ENCODE assay signal across 17 mouse cellular contexts in genomic region chr12:54993246-54994067, GRCm38 (mm10). TPM values are rescaled to one million over a fixed set of nuclear protein-coding genes. Genes with fewer than 3 reads are reported as not detected.
DNase-seq lines count a peak whose midpoint lies in the region; ATAC-seq and TF ChIP-seq lines count a peak whose summit lies in the region.
"Had no signal": no experiment of that assay in that cellular context is flagged by ENCODE, and none has a peak within 500 bp of the region (broad histone marks: within the 10 kb centered on the region; RNA-seq: fewer than 3 reads in every experiment).

No protein-coding gene starts in this region.

- no peak overlapping the region for H3K9ac ChIP-seq in kidney, embryonic 16.5 days (replicated peaks; ENCODE audit: low read length)
- H3K9ac ChIP-seq: embryonic facial prominence, embryonic 12.5 days; intestine, embryonic 15.5 days; limb, embryonic 15.5 days; midbrain, embryonic 15.5 days had no signal

- H3K4me1 ChIP-seq in G1E (ENCODE audit: insufficient read depth, low read depth, low read length) = peaks cover 28% of the 10 kb centered on the region
- H3K4me1 ChIP-seq in bone marrow macrophage, adult 2 months (ENCODE audit: control insufficient read depth, insufficient read depth, low read length) = peaks cover 16% of the 10 kb centered on the region
- H3K4me1 ChIP-seq in megakaryocyte, embryonic 14.5 days = peaks cover 27% of the 10 kb centered on the region
- H3K4me1 ChIP-seq in kidney, embryonic 16.5 days (ENCODE audit: insufficient read depth, low read length) = no peaks in the 10 kb centered on the region
- H3K4me1 ChIP-seq: embryonic facial prominence, embryonic 12.5 days; intestine, embryonic 15.5 days; midbrain, embryonic 15.5 days had no signal

- no peaks in the 10 kb centered on the region for H3K36me3 ChIP-seq in G1E (replicated peaks)
- no peaks in the 10 kb centered on the region for H3K36me3 ChIP-seq in megakaryocyte, embryonic 14.5 days (replicated peaks; ENCODE audit: low read length)
- no peaks in the 10 kb centered on the region for H3K36me3 ChIP-seq in kidney, embryonic 16.5 days (ENCODE audit: insufficient read depth, low read length)
- H3K36me3 ChIP-seq: embryonic facial prominence, embryonic 12.5 days; intestine, embryonic 15.5 days; limb, embryonic 15.5 days; midbrain, embryonic 15.5 days had no signal

- peak overlapping the region; percentile 37; the same call in 1 of the 2 replicates for H3K27ac ChIP-seq in bone marrow macrophage, adult 2 months (ENCODE audit: insufficient read depth, low read depth, low read length)
- H3K27ac ChIP-seq in kidney, embryonic 16.5 days (ENCODE audit: low read length) = no peak overlapping the region
- H3K27ac ChIP-seq: embryonic facial prominence, embryonic 12.5 days; intestine, embryonic 15.5 days; left cerebral cortex, adult 2 months; limb, embryonic 15.5 days; midbrain, embryonic 15.5 days had no signal

- H3K4me2 ChIP-seq in kidney, embryonic 16.5 days (replicated peaks; ENCODE audit: low read depth, low read length) = no peak overlapping the region
- H3K4me2 ChIP-seq: embryonic facial prominence, embryonic 12.5 days; intestine, embryonic 15.5 days; limb, embryonic 15.5 days; midbrain, embryonic 15.5 days had no signal

- 55% methylated on average over 16 of the region's 16 CpGs for WGBS in kidney, embryonic 16.5 days

- no peak for TF ChIP-seq CTCF in G1E (IDR thresholded peaks at IDR 0.05; ENCODE audit: low read depth, low read length)
- TF ChIP-seq CTCF in bone marrow macrophage, adult 2 months (IDR thresholded peaks at IDR 0.05; ENCODE audit: low read depth, low read length) = no peak

- DNase-seq in lung, postnatal 36 days = peak; percentile 40
- DNase-seq in lung, postnatal 10 days = no peak
- DNase-seq in G1E (ENCODE audit: low spot score) = peak; percentile 25
- DNase-seq in kidney, postnatal 14 days = no peak
- DNase-seq: cerebellum, adult 18-20 months had no signal

- H3K27me3 ChIP-seq in G1E (ENCODE audit: insufficient read depth, low read length) = no peaks in the 10 kb centered on the region; the same call in 1 of the 2 replicates
- peaks cover 2% of the 10 kb centered on the region for H3K27me3 ChIP-seq in megakaryocyte, embryonic 14.5 days (replicated peaks)
- no peaks in the 10 kb centered on the region for H3K27me3 ChIP-seq in kidney, embryonic 16.5 days (ENCODE audit: insufficient read depth, low read length)
- H3K27me3 ChIP-seq: embryonic facial prominence, embryonic 12.5 days; intestine, embryonic 15.5 days; limb, embryonic 15.5 days; midbrain, embryonic 15.5 days had no signal

- ATAC-seq in G1E (ENCODE audit: extremely low read depth, insufficient number of reproducible peaks, low FRiP score, poor library complexity, severe bottlenecking) = peak; percentile 51; the same call in 1 of the 2 replicates
- no peak for ATAC-seq in kidney, embryonic 16.5 days (ENCODE audit: low FRiP score, low TSS enrichment)
- ATAC-seq: intestine, embryonic 15.5 days; midbrain, embryonic 15.5 days had no signal

- no peak for TF ChIP-seq POLR2A in bone marrow macrophage, adult 2 months (IDR thresholded peaks at IDR 0.05; ENCODE audit: borderline replicate concordance, low read depth, low read length)

- peak overlapping the region; percentile 34; the same call in 1 of the 2 replicates for H3K4me3 ChIP-seq in G1E (ENCODE audit: low read depth, low read length)
- H3K4me3 ChIP-seq in bone marrow macrophage, adult 2 months (ENCODE audit: insufficient read depth, low read length) = 0 out of 2 replicates have a peak overlapping the region, but pooled peaks have one; percentile 11
- H3K4me3 ChIP-seq in megakaryocyte, embryonic 14.5 days (replicated peaks) = peak overlapping the region; percentile 40
- no peak overlapping the region for H3K4me3 ChIP-seq in kidney, embryonic 16.5 days (ENCODE audit: low read length)
- H3K4me3 ChIP-seq: embryonic facial prominence, embryonic 12.5 days; intestine, embryonic 15.5 days; left cerebral cortex, adult 2 months; limb, embryonic 15.5 days; midbrain, embryonic 15.5 days had no signal

- H3K9me3 ChIP-seq in G1E (replicated peaks) = no peaks in the 10 kb centered on the region
- H3K9me3 ChIP-seq in megakaryocyte, embryonic 14.5 days = no peaks in the 10 kb centered on the region
- no peaks in the 10 kb centered on the region for H3K9me3 ChIP-seq in kidney, embryonic 16.5 days (ENCODE audit: low read length)
- H3K9me3 ChIP-seq: embryonic facial prominence, embryonic 12.5 days; intestine, embryonic 15.5 days; limb, embryonic 15.5 days; midbrain, embryonic 15.5 days had no signal

RNA-seq across cellular contexts. Expression of gene Gm20403, which starts 7.1 kb away (rescaled TPM):
- total RNA-seq in G1E (2014; fragmentation: Nextera tagmentation) (not detected in 2 replicates), G1E (2017) (not detected in 2 replicates)
- polyA plus RNA-seq in G1E (2012) = 0.46 and 0.79 TPM in 2 replicates
- polyA plus RNA-seq in bone marrow macrophage, adult 2 months (2012; ENCODE audit: insufficient read depth, insufficient read length, missing spikeins) = not detected in 2 replicates
- not detected in 2 replicates for polyA plus RNA-seq in megakaryocyte, embryonic 14.5 days (2012; ENCODE audit: insufficient read depth, low replicate concordance)
- polyA plus RNA-seq in kidney, embryonic 16.5 days (2015; fragmentation: Nextera tagmentation; extraction: Ambion mirVana) = not detected in 2 replicates
- total RNA-seq: adrenal gland, postnatal 10 days; left cerebral cortex, adult 2 months had no signal
- polyA plus RNA-seq: embryonic facial prominence, embryonic 12.5 days; frontal cortex, adult 2 months; heart, postnatal 0 days; intestine, embryonic 15.5 days; large intestine, adult 2 months; limb, embryonic 15.5 days; midbrain, embryonic 15.5 days had no signal

RNA-seq across cellular contexts. Expression of gene Baz1a, which starts 20.7 kb away (rescaled TPM):
- 343 and 370 TPM in 2 replicates for total RNA-seq in G1E (2014; fragmentation: Nextera tagmentation)
- total RNA-seq in G1E (2017) = 138 and 174 TPM in 2 replicates
- polyA plus RNA-seq in G1E (2012) = 34.1 and 35.2 TPM in 2 replicates
- 19.8 and 22.2 TPM in 2 replicates for polyA plus RNA-seq in bone marrow macrophage, adult 2 months (2012; ENCODE audit: insufficient read depth, insufficient read length, missing spikeins)
- 0.63 and 4.2 TPM in 2 replicates for polyA plus RNA-seq in megakaryocyte, embryonic 14.5 days (2012; ENCODE audit: insufficient read depth, low replicate concordance)
- 19.1 and 23.8 TPM in 2 replicates for polyA plus RNA-seq in kidney, embryonic 16.5 days (2015; fragmentation: Nextera tagmentation; extraction: Ambion mirVana)

Comparison
In these comparisons a context has a peak if more than half of its experiments do, and no peak if none do; other contexts are left out.
1. DNase-seq: peak in lung, postnatal 36 days (single experiment) and G1E (single experiment); none in lung, postnatal 10 days (single experiment) and kidney, postnatal 14 days (single experiment).